Mouse (Mus musculus) central nervous system, embryonic 11.5 days (tissue): Measurements from ENCODE around the gene Anks3. TPM values are rescaled to one million over a fixed set of nuclear protein-coding genes. Genes with fewer than 3 reads are reported as not detected.

Experiments
- polyA plus RNA-seq: library from polyadenylated mRNA; depleted of rRNA; stranded (reverse); fragments of >200 nt; gene quantifications from 2 replicates; pipeline ENCODE4 v1.2.3, GENCODE M21; 2012; rRNA removed

Gene Anks3
- polyA plus RNA-seq, result 70.5 and 77.6 TPM in 2 replicates

DNA sequence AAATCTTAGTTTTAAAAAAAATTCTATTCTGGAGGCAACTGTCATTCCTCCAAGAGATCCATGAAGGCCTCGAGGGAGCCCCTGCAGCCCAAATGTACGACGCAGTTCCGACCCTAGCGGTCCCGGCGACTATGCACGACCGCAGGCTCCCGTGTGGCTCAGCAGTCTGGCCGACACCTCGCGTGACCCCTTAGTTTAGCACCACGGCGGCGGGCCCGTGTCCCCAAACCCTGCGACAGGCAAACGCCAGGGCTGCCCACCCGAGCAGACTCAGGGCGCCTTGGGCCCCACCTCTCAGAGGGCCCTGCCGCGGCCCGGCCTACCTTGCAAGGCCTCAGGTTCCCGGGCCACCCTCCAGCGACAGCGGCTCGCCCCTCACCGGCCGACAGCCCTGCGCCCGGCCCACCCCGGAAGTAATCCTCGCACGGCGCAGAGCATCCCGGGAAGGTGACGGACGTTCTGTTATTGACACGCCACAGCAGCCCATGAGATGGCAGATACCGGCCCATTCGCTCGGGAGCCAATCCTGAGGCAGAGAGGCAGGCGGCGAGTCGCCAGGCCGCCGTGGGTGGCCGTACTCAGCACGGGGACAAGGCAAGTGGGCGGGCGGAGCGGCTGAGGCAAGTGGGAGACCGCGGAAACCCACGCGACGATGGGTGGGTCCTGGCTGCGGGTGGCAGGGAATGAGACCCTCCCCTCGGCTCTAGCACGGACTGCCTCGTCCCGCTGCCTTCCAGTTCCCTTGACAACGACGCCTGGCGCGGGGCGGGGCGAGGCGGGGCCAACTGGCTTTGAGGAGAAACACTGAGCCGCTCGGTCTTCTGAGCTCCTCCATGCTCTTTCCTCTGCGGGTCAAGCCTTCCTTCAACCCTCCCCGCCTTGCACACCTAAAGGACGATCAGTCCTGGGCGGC, at the start of gene Anks3:
Gene Anks3, minus strand, starts transcription at position 409 of the 913 bp plus-strand sequence.

DNA sequence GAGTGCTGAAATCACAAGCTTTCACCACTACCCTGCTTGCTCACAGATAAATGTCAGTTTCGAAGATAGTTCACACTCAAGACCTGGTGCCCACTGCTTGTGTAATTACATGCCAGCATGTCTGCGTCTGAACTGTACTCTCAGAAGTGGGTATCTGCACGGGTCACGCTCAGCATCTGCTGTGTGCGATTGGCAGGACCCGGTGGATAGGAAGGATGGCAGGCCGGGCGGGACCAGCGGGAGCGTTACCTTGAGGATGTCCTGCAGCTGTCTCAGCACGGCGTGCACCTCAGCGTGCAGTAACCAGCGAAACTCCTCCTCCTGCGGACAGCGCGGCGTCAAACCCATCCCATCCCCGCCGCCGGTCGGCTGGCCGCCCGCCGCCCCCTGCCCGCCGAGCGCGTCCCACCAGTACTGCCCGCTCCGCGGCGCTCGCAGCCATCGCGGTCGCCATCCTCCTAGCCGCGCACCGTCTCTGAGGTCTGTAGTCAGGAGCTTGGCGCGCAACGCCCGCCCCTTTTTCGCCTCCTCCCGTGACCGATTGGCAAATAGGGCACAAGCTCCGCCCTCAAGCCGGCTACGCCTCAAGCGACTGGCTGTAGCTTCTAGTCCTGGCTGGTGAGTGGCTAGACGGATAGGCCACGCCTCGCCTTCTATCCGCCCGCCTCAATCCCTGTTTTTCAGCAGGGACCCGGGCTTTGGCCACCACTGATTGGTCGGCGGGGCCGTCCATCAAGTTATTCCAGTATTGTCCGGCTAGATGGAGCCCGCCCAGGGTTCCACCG, 49.2 kb upstream of the Anks3 start, which contains the start of gene Rogdi:
Gene Rogdi, minus strand, starts transcription at position 500 of the 785 bp plus-strand sequence.

GRCm38 (mm10) chr16:5007067-5007466, 43.1 kb upstream of the Anks3 start, which contains the start of gene Smim22:
Gene Smim22, plus strand, starts transcription at chr16:5007288.

DNA sequence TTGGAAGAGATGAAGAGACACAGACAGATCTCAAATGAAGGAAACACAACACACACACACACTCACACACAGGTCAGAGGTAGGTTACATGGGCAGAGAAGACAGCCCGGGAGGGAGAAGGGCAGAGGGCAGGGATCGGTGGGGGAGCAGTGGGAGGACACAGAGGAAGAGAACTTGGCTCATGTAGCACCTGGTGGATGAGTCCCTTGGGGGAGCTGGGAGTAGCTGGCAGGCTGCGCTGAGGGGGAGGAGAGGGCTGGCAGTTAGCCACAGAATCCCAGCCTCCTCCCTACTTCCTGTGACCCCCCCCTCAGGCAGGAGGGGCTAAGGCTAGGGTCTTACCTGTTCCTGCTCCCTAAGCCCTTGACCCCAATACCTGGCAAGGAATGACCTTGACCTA, 33.5 kb upstream of the Anks3 start, which contains the start of gene Sept12:
Gene Sept12, minus strand, starts transcription at position 300 of the 400 bp plus-strand sequence.

GRCm38 (mm10) chr16:4938461-4938860, 25.5 kb downstream of the Anks3 start, which contains the start of gene Nudt16l1:
Gene Nudt16l1, plus strand, starts transcription at chr16:4938761.

Other genes with a start within 250 kb of the Anks3 start
- gene Nmral1, start 244.8 kb downstream of the Anks3 start, polyA plus RNA-seq, result 156 and 168 TPM in 2 replicates
- gene Hmox2, start 237.8 kb downstream of the Anks3 start, polyA plus RNA-seq, result 61.3 and 70.2 TPM in 2 replicates
- 47.7 and 68.6 TPM in 2 replicates for gene Cdip1, start 173.9 kb downstream of the Anks3 start, polyA plus RNA-seq
- not detected in 2 replicates for gene 4930562C15Rik, start 128.8 kb downstream of the Anks3 start, polyA plus RNA-seq
- 11.0 and 22.2 TPM in 2 replicates for gene Ubald1, start 83.9 kb downstream of the Anks3 start, polyA plus RNA-seq
- gene Mgrn1, start 78.0 kb downstream of the Anks3 start, polyA plus RNA-seq, result 47.8 and 76.7 TPM in 2 replicates
- gene Nudt16l1, start 25.4 kb downstream of the Anks3 start, polyA plus RNA-seq, result 77.9 and 92.5 TPM in 2 replicates
- gene Sept12, start 33.6 kb upstream of the Anks3 start, polyA plus RNA-seq, result not detected in 2 replicates
- 1.2 and 4.4 TPM in 2 replicates for gene Smim22, start 43.1 kb upstream of the Anks3 start, polyA plus RNA-seq
- gene Rogdi, start 49.3 kb upstream of the Anks3 start, polyA plus RNA-seq, result 54.2 and 68.4 TPM in 2 replicates
- 135 and 148 TPM in 2 replicates for gene Glyr1, start 85.7 kb upstream of the Anks3 start, polyA plus RNA-seq
- gene Ubn1, start 85.9 kb upstream of the Anks3 start, polyA plus RNA-seq, result 27.7 and 38.3 TPM in 2 replicates
- 0.77 and 0.97 TPM in 2 replicates for gene Ppl, start 168.2 kb upstream of the Anks3 start, polyA plus RNA-seq
- gene Sec14l5, start 182.9 kb upstream of the Anks3 start, polyA plus RNA-seq, result 1.2 and 1.3 TPM in 2 replicates
- 7.1 and 11.6 TPM in 2 replicates for gene Nagpa, start 239.8 kb upstream of the Anks3 start, polyA plus RNA-seq